21 mouse cellular contexts compared by ENCODE assay signal in the genomic region with DNA sequence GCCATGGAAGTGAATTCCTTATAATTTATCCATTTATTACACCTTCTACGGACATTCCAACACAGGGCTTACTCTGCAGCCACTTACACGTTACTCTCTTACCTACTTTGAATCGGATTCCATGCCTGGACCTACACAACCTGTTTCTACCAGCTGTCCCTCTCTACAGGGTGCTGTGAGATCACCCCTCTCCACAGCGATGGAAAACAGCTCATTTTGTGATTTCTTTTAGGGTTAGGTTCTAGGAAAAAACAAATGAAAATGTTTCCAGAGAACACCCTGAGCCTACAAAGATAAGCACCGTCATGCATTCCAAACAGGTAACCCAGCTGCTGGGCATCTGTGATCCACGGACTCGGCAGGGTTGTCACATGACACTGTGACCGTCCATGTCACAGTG. TPM values are rescaled to one million over a fixed set of nuclear protein-coding genes. Genes with fewer than 3 reads are reported as not detected.
A peak's percentile ranks its signal among the peaks of the same experiment; 100 is the strongest.
DNase-seq lines count a peak whose midpoint lies in the region; ATAC-seq and TF ChIP-seq lines count a peak whose summit lies in the region.
"Had no signal": no experiment of that assay in that cellular context is flagged by ENCODE, and none has a peak within 500 bp of the region (broad histone marks: within the 10 kb centered on the region; RNA-seq: fewer than 3 reads in every experiment).

No protein-coding gene starts in this region.

- no peaks in the 10 kb centered on the region for H3K36me3 ChIP-seq in kidney, adult 2 months (ENCODE audit: control insufficient read depth, insufficient read depth, low read length)

- peaks cover 19% of the 10 kb centered on the region for H3K4me1 ChIP-seq in cerebellum, adult 2 months (ENCODE audit: control insufficient read depth, insufficient read depth, low read length)
- peaks cover 8% of the 10 kb centered on the region; the same call in 1 of the 2 replicates for H3K4me1 ChIP-seq in kidney, adult 2 months (ENCODE audit: control insufficient read depth, insufficient read depth, low read length)

- peak overlapping the region; percentile 51 for H3K4me3 ChIP-seq in cerebellum, adult 2 months (replicated peaks; ENCODE audit: insufficient read depth, low read depth, low read length)
- H3K4me3 ChIP-seq in kidney, adult 2 months (ENCODE audit: insufficient read depth, low read depth, low read length): no peak overlapping the region
- H3K4me3 ChIP-seq: gastrocnemius, adult 2 months had no signal

- TF ChIP-seq CTCF in cerebellum, adult 2 months (IDR thresholded peaks at IDR 0.05; ENCODE audit: borderline replicate concordance, insufficient read depth, low read depth, low read length): no peak
- no peak for TF ChIP-seq CTCF in kidney, adult 2 months (conservative IDR thresholded peaks at IDR 0.05; ENCODE audit: insufficient read depth, insufficient read length, low read depth, low read length)

- DNase-seq in cerebellum, postnatal 4 days (ENCODE audit: low spot score in 2 of 2): no peak
- peak; percentile 68 to 82 for DNase-seq in cerebellum, adult 2 months
- peak; percentile 76 for DNase-seq in cerebellum, adult 9-11 months
- peak; percentile 58 to 69 for DNase-seq in cerebellum, postnatal 36 days
- DNase-seq in spleen, postnatal 14 days (ENCODE audit: low spot score in 2 of 2): no peak
- DNase-seq in kidney, adult 2 months: no peak
- DNase-seq: adrenal gland, adult 8-10 months; adrenal gland, postnatal 25 days; forebrain, postnatal 0 days; gastrocnemius, adult 2 months; gastrocnemius, postnatal 14 days; heart, adult 11 months; kidney, adult 18-20 months had no signal

- H3K27ac ChIP-seq in cerebellum, adult 2 months (ENCODE audit: insufficient read depth, low read length): peak overlapping the region; percentile 37
- no peak overlapping the region for H3K27ac ChIP-seq in kidney, adult 2 months (ENCODE audit: insufficient read depth, low read depth, low read length)
- H3K27ac ChIP-seq: gastrocnemius, adult 2 months; hindbrain, embryonic 14.5 days; hindbrain, postnatal 0 days had no signal

- TF ChIP-seq POLR2A in cerebellum, adult 2 months (IDR thresholded peaks at IDR 0.05; ENCODE audit: borderline replicate concordance, insufficient read depth, low read length): no peak
- TF ChIP-seq POLR2A in kidney, adult 2 months (IDR thresholded peaks at IDR 0.05; ENCODE audit: low read depth, low read length): no peak

- WGBS in cerebellum, adult 2 months: 12% methylated on average over 8 of the region's 8 CpGs
- 79% methylated on average over 8 of the region's 8 CpGs for WGBS in kidney, adult 2 months

- ATAC-seq in cerebellum, adult (ENCODE audit: insufficient number of reproducible peaks, low FRiP score, low TSS enrichment): peak; percentile 81
- no peak for ATAC-seq in erythroid progenitor cell, adult 5-6 weeks (replicated peaks; ENCODE audit: low FRiP score, poor library complexity, severe bottlenecking)
- ATAC-seq: activated CD4-positive, CD25-positive, alpha-beta regulatory T cell, adult 4 months; forebrain, embryonic 14.5 days; forebrain, postnatal 0 days; hindbrain, postnatal 0 days; inflammation-experienced regulatory T-cells, adult 6 months; intestine, embryonic 16.5 days had no signal

- H3K27me3 ChIP-seq in cerebellum, adult 2 months (ENCODE audit: control insufficient read depth, insufficient read depth, low read length): no peaks in the 10 kb centered on the region
- H3K27me3 ChIP-seq in kidney, adult 2 months (replicated peaks; ENCODE audit: control insufficient read depth, insufficient read depth, low read length): no peaks in the 10 kb centered on the region

RNA-seq across cellular contexts. Expression of a gene that starts 16.5 kb away (rescaled TPM):
- 39.5 and 40.6 TPM in 2 replicates for polyA plus RNA-seq in cerebellum, adult 2 months (2012; rRNA removed)
- 1.1 and 4.6 TPM in 2 replicates for total RNA-seq in erythroid progenitor cell, adult 5-6 weeks (2015; ENCODE audit: low replicate concordance)
- 0.77 and 1.5 TPM in 2 replicates for total RNA-seq in erythroid progenitor cell, adult 5-6 weeks (2017; ENCODE audit: low replicate concordance)
- 17.9 and 19.2 TPM in 2 replicates for polyA plus RNA-seq in kidney, adult 2 months (2012; rRNA removed)

Comparison
In these comparisons a context has a peak if more than half of its experiments do, and no peak if none do; other contexts are left out.
1. DNase-seq: peak in cerebellum, adult 2 months (2 of 2), cerebellum, adult 9-11 months (single experiment) and cerebellum, postnatal 36 days (2 of 2); none in cerebellum, postnatal 4 days (0 of 2), spleen, postnatal 14 days (0 of 2) and kidney, adult 2 months (single experiment).